Mouse (Mus musculus) CD4-positive, CD25-positive, alpha-beta regulatory T cell, adult 2 months (primary cell): ENCODE measurements around the gene Btbd35f2.
"Not testable (repeated sequence)": the region's sequence is repeated elsewhere in the genome, so short reads cannot be mapped to it uniquely, and the experiment has no call there.

Experiments
- DNase-seq: peaks from one replicate; pipeline ENCODE4 v3.0.0-alpha.2; 2012; ENCODE audit warnings: low read depth, low spot score

The Btbd35f2 gene

GRCm38 (mm10) chrX:32278094-32278493 is at the start of gene Btbd35f2:
Gene Btbd35f2, plus strand, starts transcription at chrX:32278394.
- not testable (repeated sequence) for DNase-seq
